Mouse (Mus musculus) heart, embryonic 16.5 days (tissue): Measurements from ENCODE around the gene Prdm8. TPM values are rescaled to one million over a fixed set of nuclear protein-coding genes. Genes with fewer than 3 reads are reported as not detected.

Experiments
- ATAC-seq: fragments of 200-750 bp; cut with Nextera tagmentation; replicated peaks from 2 replicates; pipeline ENCODE4 v1.8.0; 2017; ENCODE audit warnings: moderate number of reproducible peaks; ENCODE audit not compliant: insufficient read depth, low FRiP score; ENCODE audit errors: extremely low read depth
- H3K27ac ChIP-seq: fragments of 300-500 bp; sonication (generic); 2 replicates; pipeline ENCODE4 v1.5.1; 2014; ENCODE audit warnings: mild to moderate bottlenecking, low read length, control low read depth, moderate library complexity
- H3K27me3 ChIP-seq: fragments of 300-500 bp; sonication (generic); 2 replicates; pipeline ENCODE4 v1.6.1; 2014; ENCODE audit warnings: low read length, mixed read lengths; ENCODE audit not compliant: control insufficient read depth, insufficient read depth
- H3K36me3 ChIP-seq: fragments of 300-500 bp; sonication (generic); 2 replicates; pipeline ENCODE4 v1.6.1; 2014; ENCODE audit not compliant: control insufficient read depth, insufficient read depth
- H3K4me1 ChIP-seq: fragments of 300-500 bp; sonication (generic); 2 replicates; pipeline ENCODE4 v1.6.1; 2014; ENCODE audit warnings: low read length, mixed read lengths; ENCODE audit not compliant: control insufficient read depth, insufficient read depth
- H3K4me2 ChIP-seq: fragments of 300-500 bp; sonication (generic); 2 replicates; pipeline ENCODE4 v1.6.1; 2014; ENCODE audit warnings: low read depth, mild to moderate bottlenecking, control low read depth, low read length
- H3K4me3 ChIP-seq: fragments of 300-500 bp; sonication (generic); 2 replicates; pipeline ENCODE4 v1.5.1; 2014; ENCODE audit warnings: mild to moderate bottlenecking, control low read depth, low read length
- H3K9ac ChIP-seq: fragments of 300-500 bp; sonication (generic); 2 replicates; pipeline ENCODE4 v1.6.1; 2014; ENCODE audit warnings: low read length, control low read depth
- H3K9me3 ChIP-seq: fragments of 300-500 bp; sonication (generic); replicated peaks from 2 replicates; pipeline ENCODE4 v1.6.1; 2016; ENCODE audit warnings: low read length; ENCODE audit not compliant: control insufficient read depth
- WGBS: fragments of 180-500 bp; shearing (Covaris S2); extraction: QIAGEN DNeasy Blood & Tissue Kit; methylation state at CpG from one replicate; pipeline ENCODE4 v1.1.7; 2014; 5-methylcytosine and 5-hydroxymethylcytosine counted together
- polyA plus RNA-seq: library from polyadenylated mRNA; unstranded; fragments of >200 nt; fragmentation: Nextera tagmentation; extraction: Ambion mirVana; gene quantifications from 2 replicates; pipeline ENCODE4 v1.2.1, GENCODE M21; 2015

Gene Prdm8
- polyA plus RNA-seq, 1 experiment from 2014 or later: not detected

DNA sequence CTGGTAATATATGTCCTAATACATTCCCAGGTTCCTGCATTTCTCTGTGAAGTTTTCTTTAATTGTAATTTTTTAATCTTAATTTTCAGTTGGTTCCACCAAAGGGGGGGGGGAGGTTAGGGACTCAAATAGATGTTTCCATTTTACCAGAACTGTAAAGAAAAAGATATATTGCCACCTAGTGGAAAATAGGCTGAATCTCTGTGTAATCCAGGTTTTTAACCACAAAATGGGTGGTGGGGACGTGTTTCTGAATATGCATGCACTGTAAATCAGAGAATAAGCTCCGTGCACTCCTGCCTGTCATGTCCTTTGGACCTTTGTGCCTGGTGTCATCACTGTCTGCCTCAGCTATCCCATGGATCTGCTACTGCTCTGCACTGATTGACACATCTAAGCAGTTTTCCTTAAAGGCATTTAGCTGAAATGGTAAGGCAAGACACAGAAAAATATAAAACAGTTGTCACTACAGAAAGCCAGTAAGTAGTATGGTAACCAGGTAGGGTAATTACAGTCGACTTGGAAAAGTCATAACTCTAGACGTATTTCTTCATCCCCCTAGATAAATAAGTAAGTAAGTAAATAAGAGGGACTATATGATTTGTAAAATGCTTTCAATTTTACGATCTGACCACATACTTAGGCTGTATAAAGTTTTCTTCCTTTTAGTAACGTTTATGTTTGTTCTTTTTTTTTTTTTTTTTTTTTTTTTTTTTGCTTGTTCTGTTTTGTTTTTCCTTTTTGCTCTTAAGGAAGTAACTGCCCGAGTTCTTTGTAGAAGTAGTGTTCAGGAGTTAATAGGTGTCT lies 31.6 kb downstream of the Prdm8 start:
- Histone ChIP-seq H3K4me1 (no peaks in the 10 kb centered on the region), H3K4me3 (no peak overlapping the region), H3K9ac (no peak overlapping the region), H3K4me2 (no peak overlapping the region), H3K27ac (no peak overlapping the region), H3K27me3 (0 out of 2 replicates have a peak, but pooled peaks cover 1% of the 10 kb centered on the region), H3K36me3 (no peaks in the 10 kb centered on the region), H3K9me3 (peaks cover 8% of the 10 kb centered on the region; the same call in 1 of the 2 replicates)
- 51% methylated on average over 7 of the region's 7 CpGs for WGBS
- no peak for ATAC-seq

DNA sequence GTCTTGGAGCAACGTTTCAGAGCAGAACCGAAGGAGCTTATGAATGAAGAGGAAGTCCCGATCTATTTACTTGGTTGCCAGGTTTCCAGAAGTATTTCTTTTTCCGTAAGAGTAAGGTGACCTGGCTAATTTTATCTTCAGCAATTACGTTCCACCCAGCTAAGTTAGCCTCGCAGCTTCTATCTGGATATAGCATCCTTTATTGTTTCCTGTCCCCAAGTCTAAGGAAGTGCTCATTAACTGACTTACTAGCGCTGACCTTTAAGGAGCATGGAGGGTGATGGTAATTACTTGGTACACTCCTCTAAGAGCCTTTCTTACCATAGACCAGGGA lies 32.2 kb downstream of the Prdm8 start:
- no peak overlapping the region for H3K4me3 ChIP-seq
- no peak overlapping the region for H3K27ac ChIP-seq
- H3K27me3 ChIP-seq: no peaks in the 10 kb centered on the region
- no peak overlapping the region for H3K4me2 ChIP-seq
- 42% methylated on average over 7 of the region's 7 CpGs for WGBS
- no peak overlapping the region for H3K9ac ChIP-seq
- no peaks in the 10 kb centered on the region for H3K4me1 ChIP-seq
- peaks cover 8% of the 10 kb centered on the region; the same call in 1 of the 2 replicates for H3K9me3 ChIP-seq
- H3K36me3 ChIP-seq: no peaks in the 10 kb centered on the region
- ATAC-seq: no peak

DNA sequence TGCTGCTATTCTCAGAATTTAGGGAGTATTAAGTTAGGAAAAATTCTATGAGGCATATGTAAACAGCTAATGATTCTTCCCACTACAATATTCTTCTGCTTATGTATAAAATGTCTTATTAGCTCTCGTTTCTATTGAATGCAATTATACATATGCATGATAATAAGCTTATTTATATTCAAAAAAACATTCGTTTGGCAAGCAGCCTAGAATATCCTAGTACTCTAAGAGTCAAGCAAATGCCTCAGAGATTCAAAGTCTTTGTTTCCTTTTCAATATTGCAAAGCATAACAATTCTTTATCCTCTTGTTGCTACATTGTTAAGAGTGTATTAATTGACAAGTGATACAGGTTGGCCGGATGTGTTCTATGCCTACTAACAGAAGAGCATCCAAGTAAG lies 34.6 kb downstream of the Prdm8 start:
- Histone ChIP-seq H3K9ac (no peak overlapping the region), H3K27ac (no peak overlapping the region), H3K36me3 (no peaks in the 10 kb centered on the region), H3K9me3 (no peaks in the 10 kb centered on the region), H3K4me2 (no peak overlapping the region), H3K4me3 (no peak overlapping the region), H3K4me1 (no peaks in the 10 kb centered on the region), H3K27me3 (no peaks in the 10 kb centered on the region)
- WGBS: 77% methylated on average over 3 of the region's 3 CpGs
- ATAC-seq: no peak

DNA sequence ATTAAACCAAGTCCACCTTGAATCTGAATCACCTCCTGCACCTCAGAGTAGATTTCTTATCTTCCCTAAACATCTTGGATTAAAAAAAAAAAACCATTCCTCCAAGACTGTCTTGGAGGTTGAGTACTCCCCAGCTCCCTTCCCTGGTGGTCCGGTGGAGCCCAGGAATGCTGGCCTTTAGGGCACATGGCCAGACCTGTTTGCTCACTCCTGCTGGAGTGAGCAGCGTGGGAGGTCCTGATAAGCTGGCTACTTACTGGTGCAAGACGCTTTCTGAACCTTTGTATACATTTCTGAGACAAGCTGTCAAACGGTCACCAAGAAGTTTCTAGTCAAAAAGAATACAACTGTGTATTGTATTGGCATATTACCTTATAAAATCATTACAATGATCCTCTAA lies 36.0 kb downstream of the Prdm8 start:
- Histone ChIP-seq H3K27me3 (no peaks in the 10 kb centered on the region), H3K9ac (no peak overlapping the region), H3K9me3 (no peaks in the 10 kb centered on the region), H3K4me2 (no peak overlapping the region), H3K27ac (no peak overlapping the region), H3K4me1 (no peaks in the 10 kb centered on the region), H3K4me3 (no peak overlapping the region), H3K36me3 (no peaks in the 10 kb centered on the region)
- WGBS: 31% methylated on average over 4 of the region's 4 CpGs
- ATAC-seq: no peak

DNA sequence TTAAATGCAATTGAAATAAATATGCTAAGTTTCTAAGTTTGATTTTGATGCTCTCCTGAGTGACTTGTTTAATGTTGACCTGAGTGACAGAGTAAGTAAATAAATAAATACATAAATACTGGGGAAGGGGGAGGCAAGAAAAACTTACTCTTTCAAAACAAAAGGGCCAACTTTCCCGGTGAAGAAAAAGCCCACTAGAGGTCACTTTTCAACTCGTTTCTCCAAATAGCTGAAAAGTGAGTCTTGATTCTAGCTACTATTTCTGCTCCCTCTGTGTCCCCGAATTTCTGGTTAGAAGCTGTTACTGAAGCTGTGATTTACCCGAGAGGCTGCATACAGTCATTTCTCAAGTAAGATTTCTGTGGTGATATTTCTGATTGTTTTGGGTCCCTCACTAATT lies 45.5 kb downstream of the Prdm8 start:
- Histone ChIP-seq H3K27ac (no peak overlapping the region), H3K4me3 (no peak overlapping the region), H3K9me3 (no peaks in the 10 kb centered on the region), H3K9ac (no peak overlapping the region), H3K27me3 (no peaks in the 10 kb centered on the region), H3K36me3 (no peaks in the 10 kb centered on the region), H3K4me2 (no peak overlapping the region), H3K4me1 (no peaks in the 10 kb centered on the region)
- ATAC-seq: no peak
- WGBS: 59% methylated on average over 4 of the region's 4 CpGs

DNA sequence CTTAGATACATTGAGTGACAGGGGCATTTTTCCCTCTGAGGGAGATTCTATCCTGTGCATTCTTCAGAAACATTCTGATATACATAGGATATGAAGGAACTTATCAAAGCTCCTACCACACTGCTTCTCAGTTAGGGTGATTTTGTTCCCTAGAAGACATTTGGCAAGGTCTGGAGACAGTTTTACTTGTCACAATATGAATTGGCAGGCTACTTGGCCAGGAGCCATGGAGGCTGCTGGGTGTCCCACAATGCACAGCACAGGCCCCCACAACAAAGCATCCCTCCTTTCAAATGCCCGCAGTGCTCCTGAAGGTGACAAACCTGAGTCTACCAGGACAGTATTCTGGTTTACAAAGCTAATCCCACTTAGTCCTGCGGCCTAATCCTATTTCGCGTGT lies 55.0 kb downstream of the Prdm8 start:
- 70% methylated on average over 4 of the region's 4 CpGs for WGBS
- peaks cover 7% of the 10 kb centered on the region; the same call in 1 of the 2 replicates for H3K4me1 ChIP-seq
- H3K9ac ChIP-seq: no peak overlapping the region
- no peak overlapping the region for H3K27ac ChIP-seq
- H3K4me2 ChIP-seq: no peak overlapping the region
- peaks cover 4% of the 10 kb centered on the region; the same call in 1 of the 2 replicates for H3K9me3 ChIP-seq
- no peaks in the 10 kb centered on the region for H3K36me3 ChIP-seq
- H3K4me3 ChIP-seq: no peak overlapping the region
- ATAC-seq: no peak
- no peaks in the 10 kb centered on the region for H3K27me3 ChIP-seq

DNA sequence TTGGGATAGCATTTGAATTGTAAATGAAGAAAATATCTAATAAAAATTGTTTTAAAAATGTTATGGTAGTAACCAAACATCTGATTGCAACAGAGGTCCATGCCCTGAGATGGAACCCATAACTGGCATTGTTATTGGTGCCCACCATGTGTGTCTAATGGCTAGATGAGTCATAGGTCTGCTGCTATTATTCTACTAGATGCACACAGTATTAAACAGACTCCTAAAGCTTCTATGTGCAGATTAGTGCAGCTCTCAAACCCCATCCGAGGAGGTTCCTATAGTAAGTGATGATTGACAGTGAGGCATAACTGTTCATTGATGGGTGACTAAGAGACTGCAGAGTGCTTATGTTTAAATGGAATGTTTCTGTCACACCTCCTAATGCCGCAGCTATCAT lies 59.7 kb downstream of the Prdm8 start:
- no peak overlapping the region for H3K4me3 ChIP-seq
- H3K27me3 ChIP-seq: no peaks in the 10 kb centered on the region
- H3K4me1 ChIP-seq: no peaks in the 10 kb centered on the region
- no peak for ATAC-seq
- H3K36me3 ChIP-seq: no peaks in the 10 kb centered on the region
- 66% methylated on average over 2 of the region's 2 CpGs for WGBS
- no peak overlapping the region for H3K9ac ChIP-seq
- H3K4me2 ChIP-seq: no peak overlapping the region
- H3K9me3 ChIP-seq: peaks cover 4% of the 10 kb centered on the region; the same call in 1 of the 2 replicates
- no peak overlapping the region for H3K27ac ChIP-seq

DNA sequence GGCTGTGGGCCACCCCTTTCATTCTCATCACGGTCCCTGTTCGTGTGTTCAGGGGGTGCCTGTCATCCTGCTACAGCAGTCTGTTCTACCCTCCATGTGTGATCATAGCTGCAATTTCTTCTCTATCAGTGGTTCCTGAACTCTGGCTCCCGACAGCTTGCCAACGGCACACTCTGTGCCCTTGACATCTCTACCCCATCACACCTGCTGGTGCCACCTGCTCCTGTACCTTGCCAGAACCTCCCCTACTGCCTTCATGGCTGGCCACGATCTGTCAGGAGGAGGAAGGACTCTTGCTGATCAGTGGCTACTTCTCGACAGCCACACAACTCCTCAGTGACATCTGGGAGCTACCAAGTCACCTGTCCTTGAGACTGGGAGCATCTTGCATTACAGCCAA lies 62.5 kb downstream of the Prdm8 start:
- Histone ChIP-seq H3K27me3 (no peaks in the 10 kb centered on the region), H3K36me3 (no peaks in the 10 kb centered on the region), H3K4me2 (no peak overlapping the region), H3K9me3 (peaks cover 4% of the 10 kb centered on the region; the same call in 1 of the 2 replicates), H3K4me3 (no peak overlapping the region), H3K9ac (no peak overlapping the region), H3K27ac (no peak overlapping the region), H3K4me1 (no peaks in the 10 kb centered on the region)
- 71% methylated on average over 6 of the region's 6 CpGs for WGBS
- ATAC-seq: no peak

DNA sequence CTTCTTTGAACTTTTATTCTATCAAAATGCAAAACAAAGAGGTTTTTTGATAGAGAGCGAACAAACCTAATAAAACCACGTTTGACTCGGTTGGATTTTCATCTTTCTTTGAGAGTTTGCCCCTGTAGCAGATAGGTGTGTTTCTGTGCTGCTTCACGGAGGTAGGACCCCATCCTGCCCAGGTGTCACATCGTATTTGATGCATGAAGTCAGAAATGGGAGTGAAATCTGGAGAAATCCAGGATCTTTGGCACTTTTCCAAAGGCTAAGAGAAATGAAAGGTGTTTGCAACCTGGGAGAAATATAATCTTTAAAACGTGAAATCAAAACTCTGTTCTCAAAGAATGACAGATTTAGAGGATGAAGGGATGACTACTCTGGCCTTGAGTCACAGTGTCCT lies 71.5 kb downstream of the Prdm8 start:
- Histone ChIP-seq H3K36me3 (no peaks in the 10 kb centered on the region), H3K4me3 (no peak overlapping the region), H3K4me1 (no peaks in the 10 kb centered on the region), H3K4me2 (no peak overlapping the region), H3K9ac (no peak overlapping the region), H3K9me3 (no peaks in the 10 kb centered on the region), H3K27me3 (no peaks in the 10 kb centered on the region), H3K27ac (no peak overlapping the region)
- no peak for ATAC-seq
- 78% methylated on average over 6 of the region's 6 CpGs for WGBS
